Mouse (Mus musculus): ENCODE data around the gene Gm1673.

Gene Gm1673

GRCm38 (mm10) chr5:33997829-33998504, 14.7 kb downstream of the Gm1673 start:
- DNase-seq = peak; percentile 52

DNA sequence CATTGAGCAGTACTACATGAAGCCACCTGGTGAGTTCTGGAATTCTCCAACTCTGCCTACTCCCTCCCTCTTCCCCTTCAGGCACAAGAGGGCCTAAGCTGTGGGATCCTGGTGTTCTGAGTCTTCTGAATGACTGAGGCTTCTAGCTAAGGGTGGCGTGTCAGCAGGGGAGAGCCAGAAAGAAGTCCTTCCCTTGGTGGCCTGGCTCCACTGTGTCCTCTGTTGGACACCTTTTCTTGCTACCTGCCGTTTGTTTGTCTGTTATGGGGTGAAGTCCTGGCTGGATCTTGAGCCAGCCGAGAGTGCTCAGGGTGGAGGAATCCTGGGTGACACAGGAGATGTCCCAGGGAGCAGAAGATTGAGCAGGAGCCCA, 15.3 kb downstream of the Gm1673 start:
- DNase-seq = no peak

DNA sequence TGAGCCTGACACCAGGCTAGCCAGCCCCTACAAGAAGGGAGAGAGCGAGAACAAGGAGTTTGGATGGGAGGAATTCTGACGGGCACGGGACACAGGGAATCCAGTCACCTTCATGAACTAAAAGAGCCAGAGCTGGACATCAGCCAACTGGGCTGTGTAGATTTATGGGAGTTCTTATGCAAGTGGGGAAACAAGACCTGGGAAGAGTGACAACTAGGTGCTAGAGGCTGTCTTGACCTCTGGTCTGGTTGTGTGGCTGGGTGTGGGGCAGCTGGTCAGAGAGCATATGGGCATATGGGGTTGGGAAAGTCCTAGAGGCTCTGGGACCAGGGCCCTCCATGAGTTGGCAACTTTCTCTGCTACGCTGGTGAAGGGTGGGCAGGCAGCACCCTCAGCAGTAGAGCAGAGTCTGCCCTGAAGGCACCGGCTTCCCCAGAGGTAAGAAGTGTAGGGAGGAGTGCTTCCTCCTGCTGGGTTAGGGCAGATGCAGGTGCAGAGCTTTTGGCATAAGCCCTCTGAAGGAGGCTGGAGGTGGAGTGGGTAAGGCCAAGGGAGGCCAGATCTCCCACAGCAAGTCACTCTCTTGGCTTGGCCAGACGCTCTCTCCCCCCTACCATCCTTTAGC, 16.3 kb downstream of the Gm1673 start:
- DNase-seq = peak; percentile 62

DNA sequence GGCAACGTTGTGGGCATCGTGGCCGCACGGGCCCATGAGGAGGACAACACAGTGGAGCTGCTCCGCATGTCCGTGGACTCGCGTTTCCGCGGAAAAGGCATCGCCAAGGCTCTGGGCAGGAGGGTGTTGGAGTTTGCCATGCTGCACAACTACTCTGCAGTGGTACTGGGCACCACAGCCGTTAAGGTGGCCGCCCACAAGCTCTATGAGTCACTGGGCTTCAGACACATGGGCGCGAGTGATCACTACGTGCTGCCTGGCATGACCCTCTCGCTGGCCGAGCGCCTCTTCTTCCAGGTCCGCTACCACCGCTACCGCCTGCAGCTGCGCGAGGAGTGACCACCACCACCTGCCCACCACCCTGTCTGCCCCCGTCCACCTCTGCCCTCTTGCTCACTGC, 17.6 kb downstream of the Gm1673 start:
- DNase-seq = no peak

DNA sequence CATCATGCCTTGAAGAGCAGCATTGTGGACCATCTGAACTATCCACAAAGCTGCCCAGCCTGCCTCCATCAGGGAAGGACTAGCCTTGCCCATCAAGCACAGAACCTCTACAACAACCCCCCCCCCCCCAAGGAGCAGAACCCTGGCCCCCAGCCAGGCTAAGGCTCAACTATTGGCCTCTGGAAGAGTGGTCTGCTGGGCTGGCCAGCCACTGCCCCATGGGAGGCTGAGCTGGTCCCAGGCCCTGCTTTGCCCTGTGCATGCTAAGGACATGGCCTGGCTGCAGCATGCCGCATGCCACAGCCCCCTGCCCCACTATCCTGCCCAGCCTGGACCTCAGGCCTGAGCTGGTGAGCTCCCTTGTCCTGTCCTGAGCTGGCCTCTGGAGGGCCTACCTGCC, 18.2 kb downstream of the Gm1673 start:
- no peak for DNase-seq

DNA sequence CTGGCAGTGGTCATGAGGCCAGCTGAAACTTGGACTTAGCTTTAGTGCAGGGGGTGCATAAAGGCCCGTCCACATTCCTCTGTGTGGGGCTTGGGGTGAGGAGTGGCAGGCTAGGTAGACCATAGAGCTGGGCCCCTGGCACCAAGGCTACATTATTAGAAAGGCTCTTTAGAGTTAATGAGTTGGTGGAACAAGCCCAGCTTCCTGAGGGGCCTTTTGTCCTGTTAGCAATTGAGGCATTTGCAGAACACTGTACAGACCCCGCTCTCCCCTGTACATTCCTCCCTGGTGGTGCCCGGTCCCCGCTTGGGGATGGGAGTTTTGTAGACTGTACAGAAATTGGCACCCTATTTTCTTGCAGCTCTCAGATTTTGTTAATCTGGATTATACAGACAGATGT, 19.4 kb downstream of the Gm1673 start:
- no peak for DNase-seq

- DNase-seq = no peak
Observed at GRCm38 (mm10) chr5:34004618-34005017, 21.4 kb downstream of the Gm1673 start.

GRCm38 (mm10) chr5:34006832-34007231, 23.6 kb downstream of the Gm1673 start:
- DNase-seq = no peak

DNA sequence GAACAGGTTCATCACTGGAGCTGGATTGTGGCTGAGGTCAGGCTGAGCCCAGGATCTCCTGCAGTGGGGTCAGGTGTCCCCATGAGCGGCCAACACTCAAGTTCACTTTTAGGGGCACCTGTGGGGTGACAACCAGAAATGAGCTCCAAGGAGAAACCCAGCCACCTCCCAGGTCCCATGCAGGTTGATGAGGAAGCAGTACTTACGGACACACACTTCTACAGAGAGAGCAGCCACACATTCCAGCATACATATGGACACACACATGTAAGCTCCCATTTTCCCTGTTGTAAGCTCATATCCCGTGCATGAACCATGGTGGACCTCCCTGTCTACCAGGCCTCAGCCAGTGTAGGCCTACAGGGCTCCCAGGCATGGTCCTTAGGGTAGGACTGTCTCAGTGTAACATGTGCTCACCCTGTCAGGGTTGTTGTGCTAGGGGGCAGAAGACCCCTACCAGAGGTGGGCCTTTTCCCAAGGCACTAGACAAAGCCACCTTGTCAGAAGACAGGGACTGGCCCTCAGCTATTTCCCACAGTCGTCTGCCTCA, 24.2 kb downstream of the Gm1673 start:
- DNase-seq = no peak

DNA sequence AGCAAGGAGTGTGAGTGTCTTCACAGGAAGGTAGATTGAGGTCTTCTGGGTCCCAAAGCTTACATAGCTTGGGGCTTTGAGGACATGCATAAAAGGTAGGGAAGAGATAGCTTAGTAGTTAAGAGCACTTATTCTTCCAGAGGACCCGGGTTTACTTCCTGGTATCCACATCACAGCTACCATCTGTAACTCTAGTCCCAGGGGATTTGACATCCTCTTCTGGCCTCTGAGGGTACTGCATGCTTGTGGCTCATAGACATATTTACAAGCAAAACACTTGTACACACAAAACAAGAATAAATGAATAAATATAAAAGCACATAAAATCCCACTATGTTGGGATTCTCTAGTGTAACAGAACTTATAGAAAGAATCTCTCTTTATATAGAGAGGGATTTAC, 31.4 kb downstream of the Gm1673 start:
- no peak for DNase-seq

GRCm38 (mm10) chr5:34018968-34019367, 35.7 kb downstream of the Gm1673 start:
- DNase-seq = no peak

GRCm38 (mm10) chr5:34030101-34030500, 46.9 kb downstream of the Gm1673 start:
- DNase-seq = no peak

- no peak for DNase-seq
Observed at GRCm38 (mm10) chr5:34031022-34031421, 47.8 kb downstream of the Gm1673 start.

- DNase-seq = no peak
Observed at GRCm38 (mm10) chr5:34032520-34032919, 49.3 kb downstream of the Gm1673 start.

Data from cerebellum, adult 9-10 months (tissue).